In genomic region chr3:145101891-145102555, GRCm38 (mm10) we compare ENCODE assay signal across 11 mouse cellular contexts. TPM values are rescaled to one million over a fixed set of nuclear protein-coding genes. Genes with fewer than 3 reads are reported as not detected.
DNase-seq lines count a peak whose midpoint lies in the region; ATAC-seq lines count a peak whose summit lies in the region.
"Had no signal": no experiment of that assay in that cellular context is flagged by ENCODE, and none has a peak within 500 bp of the region (broad histone marks: within the 10 kb centered on the region; RNA-seq: fewer than 3 reads in every experiment).

No protein-coding gene starts in this region.

- H3K4me3 ChIP-seq in embryonic facial prominence, embryonic 15.5 days (replicated peaks) = no peak overlapping the region
- no peak overlapping the region for H3K4me3 ChIP-seq in intestine, embryonic 15.5 days (replicated peaks)
- no peak overlapping the region for H3K4me3 ChIP-seq in forebrain, embryonic 16.5 days (replicated peaks; ENCODE audit: low read length)
- H3K4me3 ChIP-seq: midbrain, embryonic 12.5 days had no signal

- 80% methylated on average over 9 of the region's 9 CpGs for WGBS in embryonic facial prominence, embryonic 15.5 days
- 64% methylated on average over 9 of the region's 9 CpGs for WGBS in intestine, embryonic 15.5 days
- 86% methylated on average over 9 of the region's 9 CpGs for WGBS in forebrain, embryonic 16.5 days

- no peak for ATAC-seq in embryonic facial prominence, embryonic 15.5 days (ENCODE audit: insufficient number of reproducible peaks, low FRiP score, low TSS enrichment, low read depth)
- peak; percentile 85 for ATAC-seq in intestine, embryonic 15.5 days
- no peak for ATAC-seq in forebrain, embryonic 16.5 days
- ATAC-seq in cerebellum, adult (ENCODE audit: insufficient number of reproducible peaks, low FRiP score, low TSS enrichment) = no peak
- no peak for ATAC-seq in erythroblast, adult 5-6 weeks (replicated peaks; ENCODE audit: low FRiP score, poor library complexity, severe bottlenecking)

- H3K9ac ChIP-seq in embryonic facial prominence, embryonic 15.5 days = no peak overlapping the region
- no peak overlapping the region for H3K9ac ChIP-seq in intestine, embryonic 15.5 days
- H3K9ac ChIP-seq in forebrain, embryonic 16.5 days (replicated peaks; ENCODE audit: low read depth, low read length) = no peak overlapping the region
- H3K9ac ChIP-seq: midbrain, embryonic 12.5 days had no signal

- H3K36me3 ChIP-seq in embryonic facial prominence, embryonic 15.5 days = no peaks in the 10 kb centered on the region
- H3K36me3 ChIP-seq in intestine, embryonic 15.5 days = no peaks in the 10 kb centered on the region
- no peaks in the 10 kb centered on the region for H3K36me3 ChIP-seq in forebrain, embryonic 16.5 days (ENCODE audit: control insufficient read depth, insufficient read depth)
- H3K36me3 ChIP-seq: midbrain, embryonic 12.5 days had no signal

- DNase-seq in gastrocnemius, adult 18-20 months (ENCODE audit: low spot score) = peak; percentile 39
- DNase-seq in gastrocnemius, postnatal 4 days (ENCODE audit: low spot score in 2 of 2) = no peak
- DNase-seq in lung, postnatal 36 days = peak; percentile 78
- DNase-seq: retina, postnatal 1 day had no signal

- no peaks in the 10 kb centered on the region for H3K9me3 ChIP-seq in embryonic facial prominence, embryonic 15.5 days (replicated peaks)
- no peaks in the 10 kb centered on the region for H3K9me3 ChIP-seq in intestine, embryonic 15.5 days
- H3K9me3 ChIP-seq in forebrain, embryonic 16.5 days (ENCODE audit: control insufficient read depth, low read length) = no peaks in the 10 kb centered on the region
- H3K9me3 ChIP-seq: midbrain, embryonic 12.5 days had no signal

- H3K4me2 ChIP-seq in embryonic facial prominence, embryonic 15.5 days (replicated peaks) = no peak overlapping the region
- H3K4me2 ChIP-seq in intestine, embryonic 15.5 days (replicated peaks) = no peak overlapping the region
- H3K4me2 ChIP-seq in forebrain, embryonic 16.5 days (ENCODE audit: low read length) = no peak overlapping the region
- H3K4me2 ChIP-seq: midbrain, embryonic 12.5 days had no signal

- no peaks in the 10 kb centered on the region for H3K27me3 ChIP-seq in embryonic facial prominence, embryonic 15.5 days
- H3K27me3 ChIP-seq in intestine, embryonic 15.5 days (replicated peaks) = no peaks in the 10 kb centered on the region
- no peaks in the 10 kb centered on the region for H3K27me3 ChIP-seq in forebrain, embryonic 16.5 days (replicated peaks; ENCODE audit: control insufficient read depth, insufficient read depth, low read length)
- H3K27me3 ChIP-seq: midbrain, embryonic 12.5 days had no signal

- H3K4me1 ChIP-seq in embryonic facial prominence, embryonic 15.5 days = no peaks in the 10 kb centered on the region; the same call in 1 of the 2 replicates
- no peaks in the 10 kb centered on the region; the same call in 1 of the 2 replicates for H3K4me1 ChIP-seq in intestine, embryonic 15.5 days (replicated peaks)
- no peaks in the 10 kb centered on the region for H3K4me1 ChIP-seq in forebrain, embryonic 16.5 days (replicated peaks; ENCODE audit: control insufficient read depth, insufficient read depth, low read length)
- H3K4me1 ChIP-seq: midbrain, embryonic 12.5 days had no signal

- peak overlapping the region; percentile 35; the same call in 1 of the 2 replicates for H3K27ac ChIP-seq in embryonic facial prominence, embryonic 15.5 days (replicated peaks)
- H3K27ac ChIP-seq in intestine, embryonic 15.5 days = no peak overlapping the region
- H3K27ac ChIP-seq in forebrain, embryonic 16.5 days (ENCODE audit: low read length) = no peak overlapping the region
- H3K27ac ChIP-seq: midbrain, embryonic 12.5 days had no signal

RNA-seq across cellular contexts. Expression of gene Clca2, which starts 2.8 kb away (rescaled TPM):
- under 1 TPM in 1 of 2 experiments, not detected in 1; 0.09 TPM for total RNA-seq in gastrocnemius, adult 18-20 months (2021)
- under 1 TPM; 0.75 to 0.81 TPM for total RNA-seq in gastrocnemius, postnatal 4 days (2021)
- 1.7 and 1.9 TPM in 2 replicates for polyA plus RNA-seq in embryonic facial prominence, embryonic 15.5 days (2015; fragmentation: Nextera tagmentation; extraction: Ambion mirVana)
- polyA plus RNA-seq in intestine, embryonic 15.5 days (2015; fragmentation: Nextera tagmentation; extraction: Ambion mirVana) = 0.35 and 0.50 TPM in 2 replicates
- 0.05 and 0.06 TPM in 2 replicates for polyA plus RNA-seq in forebrain, embryonic 16.5 days (2015; fragmentation: Nextera tagmentation; extraction: Ambion mirVana)
- total RNA-seq in erythroblast, adult 5-6 weeks (2015; ENCODE audit: low replicate concordance) = not detected in 2 replicates
- not detected in 2 replicates for total RNA-seq in erythroblast, adult 5-6 weeks (2017; ENCODE audit: low replicate concordance)
- total RNA-seq: left cerebral cortex, adult 8-10 months had no signal

RNA-seq across cellular contexts. Expression of gene Odf2l, which starts 16.4 kb away (rescaled TPM):
- 1 to 10 TPM; 8.4 to 9.5 TPM for total RNA-seq in gastrocnemius, adult 18-20 months (2021)
- total RNA-seq in gastrocnemius, postnatal 4 days (2021) = 10 to 100 TPM; 11.3 to 17.6 TPM
- polyA plus RNA-seq in embryonic facial prominence, embryonic 15.5 days (2015; fragmentation: Nextera tagmentation; extraction: Ambion mirVana) = 15.3 and 18.1 TPM in 2 replicates
- polyA plus RNA-seq in intestine, embryonic 15.5 days (2015; fragmentation: Nextera tagmentation; extraction: Ambion mirVana) = 14.2 and 18.1 TPM in 2 replicates
- 15.0 and 17.0 TPM in 2 replicates for polyA plus RNA-seq in forebrain, embryonic 16.5 days (2015; fragmentation: Nextera tagmentation; extraction: Ambion mirVana)
- total RNA-seq in erythroblast, adult 5-6 weeks (2015; ENCODE audit: low replicate concordance) = 9.0 and 9.2 TPM in 2 replicates
- total RNA-seq in erythroblast, adult 5-6 weeks (2017; ENCODE audit: low replicate concordance) = 12.1 and 16.2 TPM in 2 replicates

Comparison
In these comparisons a context has a peak if more than half of its experiments do, and no peak if none do; other contexts are left out.
1. DNase-seq: peak in gastrocnemius, adult 18-20 months (single experiment) and lung, postnatal 36 days (single experiment); none in gastrocnemius, postnatal 4 days (0 of 2).